Mouse (Mus musculus) spleen, postnatal 4 days (tissue): ENCODE measurements around the gene Nsun7.
A peak's percentile ranks its signal among the peaks of the same experiment; 100 is the strongest.

ENCODE experiments used
- DNase-seq, 2 experiments: peaks; one replicate each; pipeline ENCODE4 v3.0.0; 2022; ENCODE audit warnings: low spot score in 2 of 2

The Nsun7 gene

DNA sequence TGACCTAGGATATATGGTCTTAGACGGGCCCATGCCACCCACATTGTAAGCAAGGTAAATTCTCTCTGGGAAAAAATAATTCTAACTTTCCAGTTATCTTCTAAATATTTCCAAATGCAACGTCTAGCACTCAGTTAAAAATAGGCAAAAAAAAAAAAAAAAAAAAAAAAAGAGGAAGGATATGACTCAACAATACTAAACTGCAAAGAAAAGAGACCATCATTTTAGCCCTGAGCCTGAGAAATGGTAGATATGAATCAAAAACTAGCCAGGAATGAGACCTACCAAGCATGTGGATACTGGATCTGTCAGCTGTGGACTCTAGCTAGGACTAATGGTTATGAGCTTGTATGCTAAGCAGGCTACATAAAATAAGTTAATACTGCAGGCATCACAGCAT, 20.0 kb downstream of the Nsun7 start:
- DNase-seq, result no peak

- DNase-seq, result no peak
Measured at GRCm38 (mm10) chr5:66280742-66281141, 21.0 kb downstream of the Nsun7 start.

GRCm38 (mm10) chr5:66294106-66294625, 34.5 kb downstream of the Nsun7 start:
- no peak for DNase-seq

GRCm38 (mm10) chr5:66294952-66295351, 35.3 kb downstream of the Nsun7 start:
- no peak for DNase-seq

GRCm38 (mm10) chr5:66296116-66296515, 36.4 kb downstream of the Nsun7 start:
- no peak for DNase-seq

GRCm38 (mm10) chr5:66298856-66299255, 39.2 kb downstream of the Nsun7 start:
- DNase-seq, result no peak

- DNase-seq, result no peak
Measured at GRCm38 (mm10) chr5:66300576-66300975, 40.9 kb downstream of the Nsun7 start.

- DNase-seq, result no peak
Measured at GRCm38 (mm10) chr5:66302085-66302815, 42.6 kb downstream of the Nsun7 start.

- no peak for DNase-seq
Measured at GRCm38 (mm10) chr5:66302873-66303272, 43.2 kb downstream of the Nsun7 start.

DNA sequence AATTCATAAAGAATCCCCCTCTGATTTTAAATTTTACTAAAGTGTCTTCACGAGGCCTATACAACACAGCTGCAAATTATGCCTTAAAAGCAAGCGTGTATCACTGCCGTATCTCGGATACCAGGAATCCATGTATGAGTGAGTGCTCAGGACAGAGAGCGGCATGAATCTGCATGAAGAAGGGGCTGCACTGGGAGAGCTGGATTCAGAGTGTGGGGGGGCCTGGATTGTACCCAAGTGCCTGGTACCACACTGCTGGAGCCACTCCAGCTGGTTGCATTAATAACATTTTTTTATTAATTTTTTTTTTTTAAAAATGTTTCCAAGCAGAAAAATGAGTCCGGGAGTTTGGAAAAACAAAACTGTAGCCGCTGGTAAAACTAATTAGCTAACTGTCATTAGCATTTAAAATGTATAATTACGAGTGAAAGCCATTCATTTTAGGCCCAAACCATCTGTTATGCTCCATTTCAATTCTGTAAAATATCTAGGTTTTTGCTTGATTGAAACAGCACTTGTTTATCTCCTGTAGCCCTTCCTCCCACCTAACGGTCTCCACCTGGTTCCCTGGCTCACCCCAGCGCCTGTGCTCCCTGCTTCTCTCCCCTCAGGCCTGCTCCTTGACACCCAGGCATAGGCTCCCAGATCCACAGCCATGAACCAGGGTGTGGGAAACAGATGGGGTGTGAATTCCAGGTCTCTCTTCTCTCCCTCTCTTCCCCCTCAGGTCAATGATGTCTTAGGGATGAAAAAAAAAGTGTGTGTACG, 44.8 kb downstream of the Nsun7 start:
- no peak for DNase-seq

- DNase-seq, result no peak
Measured at GRCm38 (mm10) chr5:66305511-66305910, 45.8 kb downstream of the Nsun7 start.

DNA sequence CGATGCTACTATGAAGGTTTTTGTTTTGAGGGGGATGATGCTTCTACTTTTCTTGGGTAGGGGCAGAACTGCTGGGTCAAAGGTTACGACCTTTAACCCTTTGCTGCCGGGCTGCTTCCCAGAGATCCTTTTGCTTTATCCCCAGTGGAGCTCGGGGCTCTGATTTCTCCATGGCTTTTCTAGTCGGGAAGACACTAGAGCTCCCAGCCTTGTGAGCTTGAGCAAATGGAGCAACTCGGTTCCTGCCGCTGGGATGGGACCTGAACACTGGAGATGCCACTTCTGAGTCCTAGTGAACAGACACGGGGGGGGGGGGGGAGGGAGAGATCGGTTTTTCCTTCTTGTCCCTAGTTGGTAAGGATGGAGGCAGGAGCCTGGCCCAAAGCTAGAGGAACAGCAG, 50.6 kb downstream of the Nsun7 start:
- DNase-seq, result no peak

- no peak for DNase-seq
Measured at GRCm38 (mm10) chr5:66310806-66311205, 51.1 kb downstream of the Nsun7 start.

GRCm38 (mm10) chr5:66315791-66316190, 56.1 kb downstream of the Nsun7 start:
- DNase-seq, result no peak

DNA sequence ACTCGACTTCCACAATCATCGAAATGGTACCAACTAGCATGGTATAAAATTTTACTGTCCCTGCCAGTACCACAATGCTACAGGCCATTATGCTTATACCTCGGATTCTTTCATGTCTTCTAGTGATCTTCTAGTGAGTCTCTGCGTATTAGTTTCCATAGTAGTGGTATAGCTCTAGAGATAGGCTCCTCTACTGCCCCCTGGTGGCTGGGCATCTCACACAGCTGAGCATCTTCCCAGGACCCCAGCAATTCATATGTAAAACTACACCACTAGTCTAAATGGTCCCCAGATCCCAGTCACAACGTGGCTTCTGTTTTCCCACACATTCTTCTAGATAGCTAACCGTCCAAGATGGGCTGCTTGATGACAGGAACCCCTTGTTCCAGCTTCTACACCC, 59.6 kb downstream of the Nsun7 start:
- DNase-seq, result peak; percentile 59 to 87

DNA sequence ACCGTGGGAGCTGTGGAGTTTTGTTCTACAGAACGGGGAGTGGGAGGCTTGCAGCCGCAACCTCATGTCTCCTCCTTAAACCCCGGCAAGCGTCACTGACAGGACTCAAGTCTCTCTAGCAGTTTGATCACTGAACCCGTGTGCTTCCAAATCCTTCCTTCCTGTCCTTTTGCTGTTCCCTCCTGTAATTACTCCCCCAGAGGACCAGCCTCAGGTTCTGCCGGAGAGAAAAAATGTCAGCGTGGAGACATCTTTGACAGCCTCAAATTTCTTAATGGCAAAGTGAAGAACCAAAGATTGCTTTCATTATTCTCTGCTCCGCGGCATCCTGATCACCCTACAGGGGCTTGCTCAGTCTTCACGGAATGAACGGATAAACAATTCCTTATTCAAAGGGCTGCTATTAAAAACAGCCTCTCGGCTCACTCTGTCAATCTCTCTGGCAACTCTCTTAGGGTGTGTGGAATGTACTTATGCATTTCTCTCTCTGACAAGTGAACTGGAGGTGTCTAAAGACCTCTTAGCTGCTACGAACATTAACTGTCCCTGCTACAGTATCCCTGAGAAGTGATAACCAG, 60.2 kb downstream of the Nsun7 start:
- DNase-seq, result no peak

GRCm38 (mm10) chr5:66323131-66323530, 63.4 kb downstream of the Nsun7 start:
- DNase-seq, result no peak

- no peak for DNase-seq
Measured at GRCm38 (mm10) chr5:66323603-66324002, 63.9 kb downstream of the Nsun7 start.

DNA sequence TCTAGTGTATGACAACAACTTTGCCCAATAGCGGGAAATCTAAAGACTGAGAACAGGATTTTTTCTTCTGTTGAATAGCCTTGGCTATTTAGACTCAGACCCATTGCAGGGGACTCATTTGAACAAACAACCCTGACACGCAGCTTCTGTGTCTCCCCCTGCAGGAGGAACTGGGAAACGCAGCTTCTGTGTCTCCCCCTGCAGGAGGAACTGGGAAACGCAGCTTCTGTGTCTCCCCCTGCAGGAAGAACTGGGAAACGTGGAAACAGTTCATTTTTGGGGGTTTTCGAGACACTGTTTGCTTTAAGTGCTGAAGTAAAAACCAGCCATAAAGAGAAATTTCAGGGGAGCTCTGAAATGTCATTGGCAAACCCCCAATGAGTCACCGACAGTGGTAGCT, 66.7 kb downstream of the Nsun7 start:
- DNase-seq, result no peak

- DNase-seq, result no peak
Measured at GRCm38 (mm10) chr5:66327949-66328726, 68.4 kb downstream of the Nsun7 start.

DNA sequence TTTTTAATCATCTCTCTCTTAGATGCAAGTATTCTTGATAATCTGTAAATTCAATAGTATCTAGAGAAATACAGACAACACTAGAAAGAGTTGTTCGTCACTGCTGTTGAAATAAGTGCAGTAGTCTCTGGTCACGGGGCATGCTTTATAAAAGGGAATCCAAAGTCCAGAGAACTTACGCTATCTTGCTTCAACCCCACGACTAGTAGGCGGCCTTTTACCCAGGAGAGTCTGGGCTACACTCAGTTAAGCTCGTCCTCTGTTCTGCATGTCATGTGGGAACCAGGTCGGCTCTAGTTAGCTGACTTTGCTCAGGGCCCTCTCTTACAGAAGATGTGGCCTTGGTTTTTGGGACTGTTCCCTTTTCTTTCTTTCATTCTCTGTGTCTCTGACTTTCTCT, 69.1 kb downstream of the Nsun7 start:
- no peak for DNase-seq

- no peak for DNase-seq
Measured at GRCm38 (mm10) chr5:66330806-66331205, 71.1 kb downstream of the Nsun7 start.
